Mouse (Mus musculus): ENCODE results near the gene Aak1. TPM values are rescaled to one million over a fixed set of nuclear protein-coding genes. Genes with fewer than 3 reads are reported as not detected.

Aak1 gene
- polyA plus RNA-seq, 1 experiment from 2014 or later, result 18.3 TPM

- no peak overlapping the region for H3K4me2 ChIP-seq
- H3K27me3 ChIP-seq (ENCODE audit: insufficient read depth, low read length), result no peaks in the 10 kb centered on the region
- no peak overlapping the region for H3K27ac ChIP-seq (ENCODE audit: low read depth)
- no peaks in the 10 kb centered on the region for H3K9me3 ChIP-seq (ENCODE audit: low read depth, low read length)
- DNase-seq, result no peak
- no peak overlapping the region for H3K4me3 ChIP-seq (ENCODE audit: low read depth, low read length)
- H3K9ac ChIP-seq, result no peak overlapping the region
- H3K36me3 ChIP-seq (ENCODE audit: insufficient read depth), result peaks cover 47% of the 10 kb centered on the region
- no peak for ATAC-seq (ENCODE audit: insufficient read depth)
- no peak for TF ChIP-seq CTCF (IDR thresholded peaks at IDR 0.05; ENCODE audit: low read depth)
- H3K4me1 ChIP-seq (ENCODE audit: insufficient read depth), result no peaks in the 10 kb centered on the region
- 93% methylated on average over 1 of the region's 1 CpGs for WGBS
These were observed 101.5 kb downstream of the Aak1 start for GRCm38 (mm10) chr6:86950733-86951255.

GRCm38 (mm10) chr6:86955741-86956140 is 106.4 kb downstream of the Aak1 start:
- no peak overlapping the region for H3K9ac ChIP-seq
- H3K27ac ChIP-seq (ENCODE audit: low read depth), result no peak overlapping the region
- H3K4me1 ChIP-seq (ENCODE audit: insufficient read depth), result no peaks in the 10 kb centered on the region
- H3K27me3 ChIP-seq (ENCODE audit: insufficient read depth, low read length), result no peaks in the 10 kb centered on the region
- no peak for DNase-seq
- H3K9me3 ChIP-seq (ENCODE audit: low read depth, low read length), result no peaks in the 10 kb centered on the region
- 79% methylated on average over 3 of the region's 3 CpGs for WGBS
- H3K4me2 ChIP-seq, result no peak overlapping the region
- H3K36me3 ChIP-seq (ENCODE audit: insufficient read depth), result peaks cover 57% of the 10 kb centered on the region
- no peak for TF ChIP-seq CTCF (IDR thresholded peaks at IDR 0.05; ENCODE audit: low read depth)
- H3K4me3 ChIP-seq (ENCODE audit: low read depth, low read length), result no peak overlapping the region
- no peak for ATAC-seq (ENCODE audit: insufficient read depth)

- ATAC-seq (ENCODE audit: insufficient read depth) (no peak), DNase-seq (no peak)
- TF ChIP-seq CTCF (IDR thresholded peaks at IDR 0.05; ENCODE audit: low read depth), result no peak
- no peak overlapping the region for H3K4me2 ChIP-seq
- H3K4me3 ChIP-seq (ENCODE audit: low read depth, low read length), result no peak overlapping the region
- H3K9me3 ChIP-seq (ENCODE audit: low read depth, low read length), result no peaks in the 10 kb centered on the region
- no peaks in the 10 kb centered on the region for H3K27me3 ChIP-seq (ENCODE audit: insufficient read depth, low read length)
- H3K27ac ChIP-seq (ENCODE audit: low read depth), result no peak overlapping the region
- peaks cover 57% of the 10 kb centered on the region for H3K36me3 ChIP-seq (ENCODE audit: insufficient read depth)
- H3K9ac ChIP-seq, result no peak overlapping the region
- no peaks in the 10 kb centered on the region for H3K4me1 ChIP-seq (ENCODE audit: insufficient read depth)
These were observed 106.9 kb downstream of the Aak1 start for GRCm38 (mm10) chr6:86956206-86956605.

GRCm38 (mm10) chr6:86959006-86959405 is 109.7 kb downstream of the Aak1 start:
- peaks cover 52% of the 10 kb centered on the region for H3K36me3 ChIP-seq (ENCODE audit: insufficient read depth)
- H3K9ac ChIP-seq, result no peak overlapping the region
- 94% methylated on average over 1 of the region's 1 CpGs for WGBS
- no peaks in the 10 kb centered on the region for H3K9me3 ChIP-seq (ENCODE audit: low read depth, low read length)
- no peaks in the 10 kb centered on the region for H3K27me3 ChIP-seq (ENCODE audit: insufficient read depth, low read length)
- H3K27ac ChIP-seq (ENCODE audit: low read depth), result no peak overlapping the region
- ATAC-seq (ENCODE audit: insufficient read depth) (no peak), DNase-seq (no peak)
- no peaks in the 10 kb centered on the region for H3K4me1 ChIP-seq (ENCODE audit: insufficient read depth)
- no peak overlapping the region for H3K4me3 ChIP-seq (ENCODE audit: low read depth, low read length)
- TF ChIP-seq CTCF (IDR thresholded peaks at IDR 0.05; ENCODE audit: low read depth), result no peak
- H3K4me2 ChIP-seq, result no peak overlapping the region

DNA sequence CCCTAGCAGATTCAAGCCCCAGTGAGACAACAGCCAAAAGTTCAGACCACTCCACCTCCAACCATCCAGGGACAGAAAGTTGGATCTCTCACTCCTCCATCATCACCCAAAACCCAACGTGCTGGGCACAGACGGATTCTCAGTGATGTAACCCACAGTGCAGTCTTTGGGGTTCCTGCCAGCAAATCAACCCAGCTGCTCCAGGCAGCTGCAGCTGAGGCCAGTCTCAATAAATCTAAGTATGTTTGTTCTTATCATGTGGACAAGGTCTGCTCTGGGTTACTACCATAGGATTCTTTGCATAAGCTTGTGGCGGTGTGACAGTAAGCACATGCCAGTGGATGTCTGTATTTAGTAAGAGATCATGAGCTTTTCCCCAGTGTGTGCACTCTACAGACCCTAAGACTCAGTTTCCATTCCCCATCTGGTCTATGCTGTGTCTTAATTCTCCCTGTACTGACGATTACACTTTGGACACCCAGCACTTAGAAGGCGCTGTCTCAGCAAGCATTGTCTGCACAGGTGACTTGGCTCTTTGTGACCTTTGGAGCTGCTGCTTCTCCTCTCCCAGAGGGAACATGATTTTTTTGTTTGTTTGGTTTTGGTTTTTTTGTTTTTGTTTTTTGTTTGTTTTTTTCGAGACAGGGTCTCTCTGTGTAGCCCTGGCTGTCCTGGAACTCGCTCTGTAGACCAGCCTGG is 114.8 kb downstream of the Aak1 start:
- TF ChIP-seq CTCF (IDR thresholded peaks at IDR 0.05; ENCODE audit: low read depth), result no peak
- no peak for DNase-seq
- Histone ChIP-seq H3K9ac (no peak overlapping the region), H3K4me3 (ENCODE audit: low read depth, low read length) (no peak overlapping the region), H3K4me1 (ENCODE audit: insufficient read depth) (no peaks in the 10 kb centered on the region), H3K4me2 (no peak overlapping the region), H3K27me3 (ENCODE audit: insufficient read depth, low read length) (no peaks in the 10 kb centered on the region), H3K9me3 (ENCODE audit: low read depth, low read length) (no peaks in the 10 kb centered on the region), H3K27ac (ENCODE audit: low read depth) (no peak overlapping the region), H3K36me3 (ENCODE audit: insufficient read depth) (peaks cover 69% of the 10 kb centered on the region)
- 88% methylated on average over 7 of the region's 7 CpGs for WGBS
- ATAC-seq (ENCODE audit: insufficient read depth), result no peak

DNA sequence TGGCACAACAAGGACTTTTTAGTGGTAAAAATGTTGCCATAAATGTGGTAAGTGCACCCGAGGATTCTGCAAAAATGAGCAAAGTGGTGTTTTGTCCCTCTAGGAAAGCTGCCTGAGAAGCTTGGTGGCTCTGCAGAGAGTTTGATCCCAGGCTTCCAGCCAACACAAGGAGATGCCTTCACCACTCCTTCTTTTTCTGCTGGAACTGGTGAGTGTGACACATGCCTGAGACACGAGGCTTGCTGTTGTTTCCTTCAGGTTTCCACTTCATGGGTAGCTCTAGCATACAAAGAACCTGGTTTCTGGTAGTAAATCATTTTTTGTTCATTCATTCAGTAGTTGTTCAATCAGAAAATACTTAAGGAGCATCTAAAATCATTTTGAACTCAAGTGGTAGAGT is 117.8 kb downstream of the Aak1 start:
- Histone ChIP-seq H3K27ac (ENCODE audit: low read depth) (no peak overlapping the region), H3K9me3 (ENCODE audit: low read depth, low read length) (no peaks in the 10 kb centered on the region), H3K27me3 (ENCODE audit: insufficient read depth, low read length) (no peaks in the 10 kb centered on the region), H3K9ac (no peak overlapping the region), H3K36me3 (ENCODE audit: insufficient read depth) (peaks cover 73% of the 10 kb centered on the region), H3K4me2 (no peak overlapping the region), H3K4me3 (ENCODE audit: low read depth, low read length) (no peak overlapping the region), H3K4me1 (ENCODE audit: insufficient read depth) (no peaks in the 10 kb centered on the region)
- no peak for DNase-seq
- 75% methylated on average over 2 of the region's 2 CpGs for WGBS
- ATAC-seq (ENCODE audit: insufficient read depth), result no peak
- no peak for TF ChIP-seq CTCF (IDR thresholded peaks at IDR 0.05; ENCODE audit: low read depth)

DNA sequence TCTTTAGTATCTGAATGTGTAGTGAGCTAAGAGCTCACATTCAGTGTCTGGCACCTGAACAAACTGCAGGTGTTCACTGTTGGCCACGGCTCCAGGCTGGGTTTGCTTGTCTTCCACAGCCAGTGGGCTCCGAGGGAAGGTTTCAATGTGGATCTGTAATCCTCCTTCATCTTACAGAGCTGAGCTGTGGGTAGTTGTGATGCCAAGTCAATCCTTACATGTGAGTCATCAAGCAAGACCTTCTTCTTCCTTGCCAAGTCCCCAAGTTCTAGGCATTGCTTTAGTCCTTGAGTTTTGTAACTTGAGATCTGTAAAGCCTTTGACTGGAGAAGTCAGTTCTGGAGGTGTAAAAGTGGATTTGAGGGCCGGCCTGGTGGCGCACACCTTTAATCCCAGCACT is 124.6 kb downstream of the Aak1 start:
- no peaks in the 10 kb centered on the region for H3K4me1 ChIP-seq (ENCODE audit: insufficient read depth)
- H3K27me3 ChIP-seq (ENCODE audit: insufficient read depth, low read length), result no peaks in the 10 kb centered on the region
- H3K4me2 ChIP-seq, result no peak overlapping the region
- no peak for TF ChIP-seq CTCF (IDR thresholded peaks at IDR 0.05; ENCODE audit: low read depth)
- 91% methylated on average over 4 of the region's 4 CpGs for WGBS
- peaks cover 59% of the 10 kb centered on the region for H3K36me3 ChIP-seq (ENCODE audit: insufficient read depth)
- ATAC-seq (ENCODE audit: insufficient read depth), result no peak
- no peak for DNase-seq
- H3K9ac ChIP-seq, result no peak overlapping the region
- no peak overlapping the region for H3K27ac ChIP-seq (ENCODE audit: low read depth)
- no peak overlapping the region for H3K4me3 ChIP-seq (ENCODE audit: low read depth, low read length)
- no peaks in the 10 kb centered on the region for H3K9me3 ChIP-seq (ENCODE audit: low read depth, low read length)

Measured in lung, embryonic 14.5 days (tissue).